Mouse (Mus musculus) liver, adult 2 months (tissue): ENCODE measurements around the gene Pcf11. TPM values are rescaled to one million over a fixed set of nuclear protein-coding genes. Genes with fewer than 3 reads are reported as not detected.
A peak's percentile ranks its signal among the peaks of the same experiment; 100 is the strongest.

Experiments used
- DNase-seq: peaks from one replicate; pipeline ENCODE4 v3.0.0-alpha.2; 2011; ENCODE audit warnings: low read depth, low spot score; ENCODE audit errors: extremely low read depth
- H3K27ac ChIP-seq: fragments of 200-500 bp; replicated peaks from 2 replicates; pipeline ENCODE4 v1.5.1; 2012; ENCODE audit warnings: low read depth, mild to moderate bottlenecking, control low read depth, inconsistent platforms, low read length; ENCODE audit not compliant: insufficient read depth
- H3K27me3 ChIP-seq: fragments of 200-500 bp; 2 replicates; pipeline ENCODE4 v1.6.1; 2012; ENCODE audit warnings: mild to moderate bottlenecking, moderate library complexity, low read length, inconsistent platforms; ENCODE audit not compliant: control insufficient read depth, insufficient read depth
- H3K36me3 ChIP-seq: fragments of 200-500 bp; 2 replicates; pipeline ENCODE4 v1.6.1; 2012; ENCODE audit warnings: low read length, inconsistent platforms; ENCODE audit not compliant: control insufficient read depth, insufficient read depth
- H3K4me1 ChIP-seq: fragments of 200-500 bp; 2 replicates; pipeline ENCODE4 v1.6.1; 2011; ENCODE audit warnings: low read length; ENCODE audit not compliant: control insufficient read depth, insufficient read depth
- H3K4me3 ChIP-seq: fragments of 200-500 bp; 2 replicates; pipeline ENCODE4 v1.5.1; 2011; ENCODE audit warnings: low read depth, mild to moderate bottlenecking, control low read depth, low read length, moderate library complexity; ENCODE audit not compliant: insufficient read depth
- H3K79me2 ChIP-seq: fragments of 200-500 bp; 2 replicates; pipeline ENCODE4 v1.6.1; 2012; ENCODE audit warnings: inconsistent platforms, mild to moderate bottlenecking, low read length, moderate library complexity; ENCODE audit not compliant: control insufficient read depth, insufficient read depth
- H3K9ac ChIP-seq: fragments of 200-500 bp; 2 replicates; pipeline ENCODE4 v1.6.1; 2012; ENCODE audit warnings: low read depth, mild to moderate bottlenecking, control low read depth, inconsistent platforms, low read length
- CTCF ChIP-seq: fragments of 200-500 bp; IDR thresholded peaks from 2 replicates; pipeline ENCODE4 v1.5.1; 2011; ENCODE audit warnings: low read depth, low read length, control low read depth
- POLR2A ChIP-seq: fragments of 200-500 bp; IDR thresholded peaks from 2 replicates; pipeline ENCODE4 v1.6.1; 2011; ENCODE audit warnings: low read length, control low read depth; ENCODE audit not compliant: insufficient read depth; ENCODE audit errors: extremely low read depth
- WGBS: fragments of 180-500 bp; shearing (Covaris S2); methylation state at CpG from one replicate; pipeline ENCODE4 v1.1.7; 2018; 5-methylcytosine and 5-hydroxymethylcytosine counted together
- polyA plus RNA-seq: library from polyadenylated mRNA; depleted of rRNA; stranded (reverse); fragments of >200 nt; gene quantifications from 2 replicates; pipeline ENCODE4 v1.2.3, GENCODE M21; 2012; rRNA removed
- total RNA-seq: library from RNA; depleted of rRNA; stranded (reverse); fragments of >200 nt; gene quantifications from 2 replicates; pipeline ENCODE4 v1.2.3, GENCODE M21; 2014; rRNA removed

Pcf11 gene
- total and polyA plus RNA-seq, 2 experiments = 7.6 to 23.7 TPM

DNA sequence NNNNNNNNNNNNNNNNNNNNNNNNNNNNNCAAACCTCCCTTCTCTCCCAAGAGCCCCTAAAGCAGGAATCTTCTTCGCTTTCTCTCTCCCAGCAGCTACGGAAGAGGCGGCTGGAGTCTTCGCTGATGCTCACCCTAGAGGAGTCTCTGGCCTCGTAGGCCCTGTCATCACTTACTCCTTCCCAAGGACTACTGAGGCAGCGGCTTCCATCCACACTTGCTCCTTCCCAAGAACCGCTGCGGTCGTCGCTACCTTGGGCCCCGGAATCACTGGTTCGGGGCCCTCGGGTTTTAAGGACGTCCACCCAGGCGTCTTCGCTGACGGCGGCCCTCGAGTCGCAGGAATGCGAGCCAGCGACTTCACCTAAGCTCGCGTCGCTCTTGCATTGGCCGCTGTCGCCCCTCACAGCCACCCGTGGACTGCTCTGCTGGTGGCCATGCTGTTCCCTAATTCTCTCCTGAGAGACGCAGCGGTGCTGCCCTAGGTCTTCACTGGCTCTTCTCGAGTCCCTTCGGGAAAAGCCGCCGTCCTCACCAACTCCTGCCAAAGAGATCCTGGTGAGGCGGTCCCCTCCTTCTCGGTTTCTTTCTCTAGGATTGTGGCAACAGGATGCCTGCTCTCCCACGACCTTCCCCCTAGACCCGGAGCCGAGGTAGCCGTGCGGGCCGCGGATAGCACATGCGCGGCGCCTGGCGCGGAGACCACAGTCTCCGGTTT is 33.3 kb downstream of the Pcf11 start:
- Histone ChIP-seq H3K79me2 (peaks cover 3% of the 10 kb centered on the region; the same call in 1 of the 2 replicates), H3K27ac (no peak overlapping the region), H3K9ac (peak overlapping the region; percentile 69), H3K4me1 (peaks cover 2% of the 10 kb centered on the region), H3K4me3 (peak overlapping the region; percentile 92), H3K36me3 (peaks cover 6% of the 10 kb centered on the region; the same call in 1 of the 2 replicates), H3K27me3 (no peaks in the 10 kb centered on the region)
- TF ChIP-seq POLR2A (no peak), CTCF (no peak)
- DNase-seq = no peak
- 4% methylated on average over 49 of the region's 49 CpGs for WGBS

DNA sequence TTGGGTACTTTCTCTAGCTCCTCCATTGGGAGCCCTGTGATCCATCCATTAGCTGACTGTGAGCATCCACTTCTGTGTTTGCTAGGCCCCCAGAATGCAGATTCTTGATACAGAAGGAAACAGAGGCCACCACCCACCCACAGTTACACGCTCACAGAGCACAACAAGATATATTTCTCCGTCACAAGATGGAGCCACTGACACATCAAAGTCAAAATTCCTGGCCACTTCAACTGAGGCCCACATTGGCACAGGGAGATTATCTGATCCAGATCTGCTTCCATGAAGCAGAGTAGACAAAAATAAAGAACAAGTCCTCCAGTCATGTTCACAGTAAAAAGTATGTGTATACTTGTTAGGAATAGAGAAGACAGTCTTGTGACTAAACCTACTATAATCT is 39.6 kb downstream of the Pcf11 start:
- peak; percentile 26 for DNase-seq
- WGBS = 59% methylated on average over 2 of the region's 2 CpGs
- Histone ChIP-seq H3K9ac (no peak overlapping the region), H3K4me1 (no peaks in the 10 kb centered on the region), H3K27me3 (no peaks in the 10 kb centered on the region), H3K79me2 (no peaks in the 10 kb centered on the region), H3K36me3 (no peaks in the 10 kb centered on the region), H3K4me3 (no peak overlapping the region), H3K27ac (no peak overlapping the region)
- TF ChIP-seq CTCF = no peak
- no peak for TF ChIP-seq POLR2A

DNA sequence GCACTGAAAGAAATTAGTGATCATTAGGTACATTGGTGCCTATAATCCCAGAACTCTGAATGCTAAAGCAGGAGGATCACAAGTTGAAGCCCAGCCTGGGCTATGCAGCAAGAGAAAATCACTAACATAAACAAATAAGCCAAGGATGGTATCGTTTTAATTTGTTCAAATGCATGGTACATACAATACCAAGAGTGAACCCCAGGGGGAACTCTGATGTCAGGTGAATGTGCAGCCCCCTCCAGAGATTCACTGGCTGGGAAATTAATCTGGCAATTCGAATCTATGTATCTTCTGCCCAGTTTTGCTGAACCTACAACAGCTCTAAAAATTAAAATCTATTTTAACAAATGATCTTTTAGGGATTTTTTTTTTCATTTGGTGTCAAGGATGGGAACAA is 45.2 kb downstream of the Pcf11 start:
- Histone ChIP-seq H3K36me3 (no peaks in the 10 kb centered on the region), H3K4me1 (no peaks in the 10 kb centered on the region), H3K9ac (no peak overlapping the region), H3K79me2 (no peaks in the 10 kb centered on the region), H3K27ac (no peak overlapping the region), H3K27me3 (no peaks in the 10 kb centered on the region), H3K4me3 (no peak overlapping the region)
- WGBS = 40% methylated on average over 2 of the region's 2 CpGs
- DNase-seq = no peak
- TF ChIP-seq CTCF = no peak
- TF ChIP-seq POLR2A = no peak

DNA sequence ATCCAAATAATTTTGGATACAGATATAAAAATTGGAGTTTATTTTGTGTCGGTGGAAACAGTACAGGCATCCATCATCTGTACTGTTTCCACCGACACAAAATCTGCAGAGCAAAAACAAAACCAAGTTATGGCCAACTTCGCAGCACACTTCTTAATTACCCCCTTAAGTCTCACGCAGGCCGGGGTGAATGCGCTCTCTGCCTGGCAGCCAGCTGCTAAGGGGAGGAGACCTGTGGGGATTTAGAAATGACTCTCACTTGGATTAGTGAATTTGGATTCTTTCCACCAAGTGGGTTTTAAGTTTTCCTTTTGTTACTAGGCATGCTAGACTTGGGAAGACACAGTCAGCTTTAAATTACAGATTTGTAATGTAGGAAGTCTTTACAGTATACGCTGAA is 58.9 kb downstream of the Pcf11 start:
- no peaks in the 10 kb centered on the region for H3K27me3 ChIP-seq
- H3K4me1 ChIP-seq = no peaks in the 10 kb centered on the region
- H3K4me3 ChIP-seq = no peak overlapping the region
- 85% methylated on average over 7 of the region's 7 CpGs for WGBS
- no peak overlapping the region for H3K27ac ChIP-seq
- H3K79me2 ChIP-seq = no peaks in the 10 kb centered on the region
- DNase-seq = no peak
- TF ChIP-seq POLR2A (no peak), CTCF (no peak)
- H3K9ac ChIP-seq = no peak overlapping the region
- no peaks in the 10 kb centered on the region for H3K36me3 ChIP-seq

DNA sequence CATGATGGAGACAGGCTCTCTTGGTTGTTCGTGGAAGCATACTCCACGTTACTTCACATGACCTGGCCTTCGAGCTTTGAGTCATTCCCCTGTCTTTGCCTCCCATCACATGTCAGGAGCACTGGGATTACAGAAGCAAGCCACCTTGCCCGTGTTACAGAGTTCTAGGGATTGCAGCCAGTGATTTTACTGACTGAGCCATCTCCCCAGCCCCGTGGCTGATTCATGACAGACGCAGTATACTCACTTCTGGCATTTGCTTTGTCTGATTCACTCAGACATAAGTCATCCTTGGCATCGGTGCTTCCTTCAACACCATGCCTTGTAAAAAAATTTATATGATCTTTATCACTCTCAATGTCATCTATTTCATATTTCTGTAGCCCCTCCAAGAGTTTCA is 64.8 kb downstream of the Pcf11 start:
- TF ChIP-seq CTCF (no peak), POLR2A (no peak)

More for the DNA sequence above, 64.8 kb downstream of the Pcf11 start:
- no peak overlapping the region for H3K27ac ChIP-seq
- DNase-seq = no peak
- no peak overlapping the region for H3K9ac ChIP-seq
- no peak overlapping the region for H3K4me3 ChIP-seq
- 91% methylated on average over 7 of the region's 7 CpGs for WGBS
- no peaks in the 10 kb centered on the region for H3K36me3 ChIP-seq
- H3K4me1 ChIP-seq = no peaks in the 10 kb centered on the region
- no peaks in the 10 kb centered on the region for H3K27me3 ChIP-seq
- H3K79me2 ChIP-seq = no peaks in the 10 kb centered on the region

Other genes starting within 250 kb of the Pcf11 start
- 13.7 and 18.3 TPM in 2 replicates for gene Ccdc90b, start 108.8 kb downstream of the Pcf11 start, total RNA-seq
- 2.3 and 2.7 TPM in 2 replicates for gene Ccdc90b, start 108.8 kb downstream of the Pcf11 start, polyA plus RNA-seq
- 1.1 and 1.3 TPM in 2 replicates for gene Ankrd42, start 32.8 kb downstream of the Pcf11 start, total RNA-seq
- gene Ankrd42, start 32.8 kb downstream of the Pcf11 start, polyA plus RNA-seq = 0.32 and 0.65 TPM in 2 replicates
- 11.5 and 12.1 TPM in 2 replicates for gene Rab30, start 71.7 kb upstream of the Pcf11 start, total RNA-seq
- gene Rab30, start 71.7 kb upstream of the Pcf11 start, polyA plus RNA-seq = 2.9 and 4.5 TPM in 2 replicates
- gene Ddias, start 204.3 kb upstream of the Pcf11 start, total RNA-seq = 0.87 and 1.0 TPM in 2 replicates
- 0.06 and 0.21 TPM in 2 replicates for gene Ddias, start 204.3 kb upstream of the Pcf11 start, polyA plus RNA-seq
- gene Prcp, start 204.5 kb upstream of the Pcf11 start, total RNA-seq = 6.2 and 6.6 TPM in 2 replicates
- 4.2 and 4.6 TPM in 2 replicates for gene Prcp, start 204.5 kb upstream of the Pcf11 start, polyA plus RNA-seq